Mouse (Mus musculus) forelimb bud, embryonic 11.5 days (tissue): ENCODE measurements around the gene Natd1.

Source experiments
- DNase-seq: peaks from one replicate; pipeline ENCODE4 v3.0.0-alpha.2; 2012; ENCODE audit warnings: low read depth, low spot score

The Natd1 gene

GRCm38 (mm10) chr11:60931869-60932481 lies 17.4 kb upstream of the Natd1 start, which contains the start of gene Map2k3:
Map2k3 (plus strand) TSS chr11:60932033.
- DNase-seq = peak; percentile 92

GRCm38 (mm10) chr11:60931282-60931868 lies 16.8 kb upstream of the Natd1 start:
- DNase-seq = no peak

GRCm38 (mm10) chr11:60930724-60931281 lies 16.3 kb upstream of the Natd1 start:
- no peak for DNase-seq

GRCm38 (mm10) chr11:60927264-60927663 lies 12.7 kb upstream of the Natd1 start:
- peak; percentile 96 for DNase-seq

GRCm38 (mm10) chr11:60924981-60925380 lies 10.4 kb upstream of the Natd1 start:
- DNase-seq = no peak

GRCm38 (mm10) chr11:60924498-60924897 lies 9.9 kb upstream of the Natd1 start:
- no peak for DNase-seq

- DNase-seq = no peak
Measured at GRCm38 (mm10) chr11:60922964-60923363, 8.4 kb upstream of the Natd1 start.

GRCm38 (mm10) chr11:60922195-60922594 lies 7.6 kb upstream of the Natd1 start:
- no peak for DNase-seq

- DNase-seq = no peak
Measured at GRCm38 (mm10) chr11:60920021-60920420, 5.5 kb upstream of the Natd1 start.

- DNase-seq = no peak
Measured at GRCm38 (mm10) chr11:60915201-60915600, 651 bp upstream of the Natd1 start.

- peak; percentile 86 for DNase-seq
Measured at GRCm38 (mm10) chr11:60913301-60914196, 1.0 kb downstream of the Natd1 start.

- DNase-seq = no peak
Measured at GRCm38 (mm10) chr11:60912525-60912973, 2.0 kb downstream of the Natd1 start.

- no peak for DNase-seq
Measured at GRCm38 (mm10) chr11:60909626-60910025, 4.9 kb downstream of the Natd1 start.

GRCm38 (mm10) chr11:60908073-60908472 lies 6.5 kb downstream of the Natd1 start:
- DNase-seq = no peak

- no peak for DNase-seq
Measured at GRCm38 (mm10) chr11:60906449-60906848, 8.1 kb downstream of the Natd1 start.

- no peak for DNase-seq
Measured at GRCm38 (mm10) chr11:60905407-60906120, 9.0 kb downstream of the Natd1 start.

- no peak for DNase-seq
Measured at GRCm38 (mm10) chr11:60903661-60904061, 10.9 kb downstream of the Natd1 start.

GRCm38 (mm10) chr11:60902486-60902885 lies 12.1 kb downstream of the Natd1 start:
- no peak for DNase-seq

GRCm38 (mm10) chr11:60902001-60902400 lies 12.5 kb downstream of the Natd1 start:
- DNase-seq = no peak

GRCm38 (mm10) chr11:60895915-60896314 lies 18.6 kb downstream of the Natd1 start:
- peak; percentile 89 for DNase-seq

GRCm38 (mm10) chr11:60890744-60891143 lies 23.8 kb downstream of the Natd1 start:
- DNase-seq = no peak
